Comparison of ENCODE assay signal across 23 mouse cellular contexts in the genomic region with DNA sequence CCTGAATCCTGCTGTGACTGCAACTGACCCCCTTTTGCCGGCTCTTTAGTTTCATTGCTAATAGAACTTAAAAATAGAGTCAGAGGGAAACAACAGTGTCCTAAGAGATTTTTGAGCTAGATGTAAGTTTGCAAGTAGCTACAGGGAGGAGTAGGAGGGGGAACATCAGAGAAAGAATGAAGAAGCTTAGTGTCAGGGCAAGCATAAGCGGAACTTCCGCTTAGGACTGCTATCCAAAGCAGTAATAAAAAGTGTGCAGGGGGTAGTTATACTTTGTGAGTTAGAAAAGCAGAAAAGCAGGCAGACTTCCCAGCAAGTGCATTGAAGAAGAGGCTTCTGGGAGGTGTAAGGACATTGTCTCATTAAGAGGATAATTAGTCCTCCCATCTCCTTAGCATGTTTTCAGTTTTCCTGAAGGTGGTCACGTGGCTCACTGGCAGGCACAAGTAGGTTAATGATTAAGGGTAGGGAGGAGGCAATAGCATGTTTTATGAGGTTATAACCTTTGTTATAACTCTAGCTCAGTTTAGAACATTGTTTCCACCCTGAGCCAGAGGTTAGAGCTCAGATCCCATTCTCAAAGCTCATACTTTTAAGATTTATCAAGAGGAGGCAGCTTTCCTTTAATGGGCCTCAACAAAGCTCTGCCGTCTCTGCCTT. TPM values are rescaled to one million over a fixed set of nuclear protein-coding genes. Genes with fewer than 3 reads are reported as not detected.
DNase-seq lines count a peak whose midpoint lies in the region; ATAC-seq and TF ChIP-seq lines count a peak whose summit lies in the region.
"Had no signal": no experiment of that assay in that cellular context is flagged by ENCODE, and none has a peak within 500 bp of the region (broad histone marks: within the 10 kb centered on the region; RNA-seq: fewer than 3 reads in every experiment).

No protein-coding gene starts in this region.

- ATAC-seq in lung, postnatal 0 days, result no peak
- ATAC-seq in cerebellum, adult (ENCODE audit: insufficient number of reproducible peaks, low FRiP score, low TSS enrichment), result no peak
- ATAC-seq: activated CD4-positive, CD25-positive, alpha-beta regulatory T cell, adult 4 months; Patski had no signal

- no peak overlapping the region for H3K4me2 ChIP-seq in lung, postnatal 0 days (replicated peaks; ENCODE audit: low read depth, low read length)
- H3K4me2 ChIP-seq: embryonic facial prominence, embryonic 15.5 days; hindbrain, embryonic 15.5 days; liver, embryonic 13.5 days; lung, embryonic 15.5 days; neural tube, embryonic 12.5 days had no signal

- H3K36me3 ChIP-seq in lung, postnatal 0 days (ENCODE audit: insufficient read depth, low read length), result no peaks in the 10 kb centered on the region
- H3K36me3 ChIP-seq: embryonic facial prominence, embryonic 15.5 days; hindbrain, embryonic 15.5 days; neural tube, embryonic 12.5 days had no signal

- H3K9ac ChIP-seq in lung, postnatal 0 days (replicated peaks; ENCODE audit: low read depth), result no peak overlapping the region
- H3K9ac ChIP-seq: embryonic facial prominence, embryonic 15.5 days; hindbrain, embryonic 15.5 days; liver, embryonic 13.5 days; lung, embryonic 15.5 days; neural tube, embryonic 12.5 days had no signal

- H3K9me3 ChIP-seq in lung, postnatal 0 days (ENCODE audit: low read length), result no peaks in the 10 kb centered on the region
- H3K9me3 ChIP-seq: embryonic facial prominence, embryonic 15.5 days; heart, embryonic 10.5 days; hindbrain, embryonic 15.5 days; limb, embryonic 10.5 days; liver, embryonic 13.5 days; lung, embryonic 15.5 days; neural tube, embryonic 12.5 days had no signal

- no peak for TF ChIP-seq CTCF in lung, postnatal 0 days (IDR thresholded peaks at IDR 0.05)

- H3K27me3 ChIP-seq in lung, postnatal 0 days (replicated peaks; ENCODE audit: insufficient read depth, low read length), result no peaks in the 10 kb centered on the region
- H3K27me3 ChIP-seq: liver, embryonic 13.5 days; lung, embryonic 15.5 days; neural tube, embryonic 12.5 days had no signal

- no peak for TF ChIP-seq EP300 in lung, postnatal 0 days (IDR thresholded peaks at IDR 0.05)

- intact Hi-C loops in heart, postnatal 10 days (cut with DNase I), result no loop called here

- no peak overlapping the region for H3K4me3 ChIP-seq in lung, postnatal 0 days (ENCODE audit: low read depth, low read length)
- H3K4me3 ChIP-seq: embryonic facial prominence, embryonic 15.5 days; heart, embryonic 10.5 days; hindbrain, embryonic 15.5 days; limb, embryonic 10.5 days; liver, embryonic 13.5 days; lung, embryonic 15.5 days; neural tube, embryonic 12.5 days had no signal

- H3K4me1 ChIP-seq in lung, postnatal 0 days (ENCODE audit: insufficient read depth, low read depth, low read length), result no peaks in the 10 kb centered on the region; the same call in 1 of the 2 replicates
- H3K4me1 ChIP-seq: hindbrain, embryonic 15.5 days; limb, embryonic 10.5 days; liver, embryonic 13.5 days; neural tube, embryonic 12.5 days had no signal

- 70% methylated on average over 5 of the region's 5 CpGs for WGBS in lung, postnatal 0 days

- no peak overlapping the region for H3K27ac ChIP-seq in lung, postnatal 0 days (ENCODE audit: low read length)
- H3K27ac ChIP-seq: embryonic facial prominence, embryonic 15.5 days; heart, embryonic 10.5 days; hindbrain, embryonic 15.5 days; limb, embryonic 10.5 days; liver, embryonic 13.5 days; lung, embryonic 15.5 days; neural tube, embryonic 12.5 days had no signal

- DNase-seq in retina, postnatal 1 day, result peak; percentile 22
- DNase-seq in retina, embryonic 14.5 days (ENCODE audit: low spot score), result no peak
- peak; percentile 74 for DNase-seq in kidney, adult 9 months
- peak; percentile 62 to 63 for DNase-seq in kidney, postnatal 36 days
- no peak for DNase-seq in lung, postnatal 0 days (ENCODE audit: low spot score)
- DNase-seq in heart, postnatal 10 days, result no peak
- DNase-seq in urinary bladder, postnatal 4 days (ENCODE audit: low spot score in 2 of 2), result no peak
- DNase-seq: adrenal gland, postnatal 36 days; cerebellum, postnatal 10 days; embryo, embryonic 11 days; gastrocnemius, postnatal 25 days; heart, postnatal 36 days; liver, embryonic 13.5 days; right cerebral cortex, postnatal 25 days had no signal

RNA-seq across cellular contexts. Expression of gene Tmem164, which starts 16.5 kb away (rescaled TPM):
- polyA plus RNA-seq in lung, postnatal 0 days (2015; fragmentation: Nextera tagmentation; extraction: Ambion mirVana), result 47.4 and 48.4 TPM in 2 replicates
- 10 to 100 TPM; 40.3 to 57.2 TPM for total RNA-seq in heart, postnatal 10 days (2021)

Comparison
In these comparisons a context has a peak if more than half of its experiments do, and no peak if none do; other contexts are left out.
1. DNase-seq: peak in retina, postnatal 1 day (single experiment), kidney, adult 9 months (single experiment) and kidney, postnatal 36 days (2 of 2); none in retina, embryonic 14.5 days (single experiment), lung, postnatal 0 days (single experiment), heart, postnatal 10 days (0 of 2) and urinary bladder, postnatal 4 days (0 of 2).